Mouse (Mus musculus): ENCODE data around the gene Alg13.

Alg13 gene

GRCm38 (mm10) chrX:144317548-144318163, at the start of gene Alg13:
Gene Alg13 (plus strand): TSS chrX:144317804.
- peak; percentile 80 for DNase-seq (ENCODE audit: low read depth, low spot score)

DNA sequence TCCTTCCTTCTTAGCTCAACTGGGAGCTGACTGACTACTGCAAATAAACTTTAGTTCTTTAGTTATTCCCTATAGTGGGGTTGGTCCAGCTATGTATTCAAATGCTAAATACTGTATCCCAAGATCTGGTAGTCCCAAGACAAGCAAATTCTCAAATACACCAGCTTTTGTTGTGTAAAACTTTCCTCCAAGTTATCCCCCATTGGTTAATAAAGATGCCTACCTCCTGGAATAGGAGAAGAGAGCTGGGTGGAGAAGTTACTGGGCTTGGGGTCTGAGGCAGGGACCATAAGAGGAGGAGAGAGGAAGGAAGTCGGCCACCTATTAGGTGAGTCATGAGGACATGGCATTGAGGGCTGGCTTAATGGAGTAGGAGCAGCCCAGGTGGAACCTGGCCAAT, 49.0 kb upstream of the Alg13 start:
- no peak for DNase-seq (ENCODE audit: low read depth, low spot score)

- no peak for DNase-seq (ENCODE audit: low read depth, low spot score)
These were observed 16.1 kb upstream of the Alg13 start for GRCm38 (mm10) chrX:144301476-144301875.

DNA sequence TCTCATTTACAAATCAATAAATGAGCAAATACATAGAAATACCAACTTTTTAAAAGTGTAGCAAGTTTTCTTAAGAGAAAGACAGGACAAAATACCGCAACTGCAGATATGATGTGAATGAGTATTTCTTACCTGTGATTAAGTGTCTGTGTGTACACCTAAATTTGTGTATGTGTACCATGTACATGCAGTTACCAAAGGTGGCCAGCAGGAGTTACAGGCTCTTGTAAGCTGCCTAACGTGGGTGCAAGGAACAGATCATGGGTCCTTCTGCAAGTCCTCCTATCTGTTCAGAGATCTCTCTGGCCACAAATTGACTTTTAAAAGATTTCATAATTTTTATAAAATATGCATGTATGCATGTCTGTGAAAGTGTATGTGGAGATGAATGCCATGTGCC, 11.9 kb upstream of the Alg13 start:
- no peak for DNase-seq (ENCODE audit: low read depth, low spot score)

DNA sequence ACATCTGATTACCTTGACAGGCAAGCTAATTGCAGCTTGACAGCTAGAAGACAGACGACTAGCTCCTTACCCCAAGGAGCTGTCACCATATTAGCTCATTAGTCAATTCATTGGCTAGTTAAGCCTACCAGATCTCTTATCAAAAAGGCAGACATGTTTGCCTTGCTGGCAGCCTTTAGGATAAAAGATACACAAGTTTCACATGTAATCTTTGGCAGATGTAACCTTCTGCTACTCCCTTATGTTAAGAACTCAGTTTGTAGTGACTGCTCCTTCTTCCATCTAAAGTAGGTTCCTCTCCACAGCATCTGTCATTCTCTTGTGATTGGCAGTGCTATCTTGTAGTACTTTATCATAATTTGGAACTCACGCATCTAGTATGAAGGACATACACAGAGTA, 3.6 kb upstream of the Alg13 start:
- no peak for DNase-seq (ENCODE audit: low read depth, low spot score)

- no peak for DNase-seq (ENCODE audit: low read depth, low spot score)
These were observed 2.6 kb upstream of the Alg13 start for GRCm38 (mm10) chrX:144315028-144315427.

DNA sequence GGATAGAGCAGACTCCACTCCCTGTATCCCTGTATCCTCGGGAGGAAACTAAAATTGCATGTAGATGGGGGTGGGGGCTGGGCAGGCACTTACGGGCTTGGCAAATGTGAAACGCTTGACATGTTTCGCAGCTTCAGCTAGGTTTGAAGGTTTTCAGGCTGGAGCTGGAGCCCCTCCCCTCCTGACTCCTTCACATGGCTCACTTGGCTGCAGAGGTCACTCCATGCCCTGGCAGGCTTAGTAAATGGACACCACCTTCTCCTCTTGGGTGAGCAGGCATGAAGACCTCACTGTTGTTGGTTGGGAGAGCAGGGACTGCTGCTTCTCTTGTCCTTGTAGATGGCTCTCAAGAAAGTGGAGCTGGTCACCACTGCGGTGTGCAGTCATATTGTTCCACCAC, 1.6 kb upstream of the Alg13 start:
- DNase-seq (ENCODE audit: low read depth, low spot score), result no peak

DNA sequence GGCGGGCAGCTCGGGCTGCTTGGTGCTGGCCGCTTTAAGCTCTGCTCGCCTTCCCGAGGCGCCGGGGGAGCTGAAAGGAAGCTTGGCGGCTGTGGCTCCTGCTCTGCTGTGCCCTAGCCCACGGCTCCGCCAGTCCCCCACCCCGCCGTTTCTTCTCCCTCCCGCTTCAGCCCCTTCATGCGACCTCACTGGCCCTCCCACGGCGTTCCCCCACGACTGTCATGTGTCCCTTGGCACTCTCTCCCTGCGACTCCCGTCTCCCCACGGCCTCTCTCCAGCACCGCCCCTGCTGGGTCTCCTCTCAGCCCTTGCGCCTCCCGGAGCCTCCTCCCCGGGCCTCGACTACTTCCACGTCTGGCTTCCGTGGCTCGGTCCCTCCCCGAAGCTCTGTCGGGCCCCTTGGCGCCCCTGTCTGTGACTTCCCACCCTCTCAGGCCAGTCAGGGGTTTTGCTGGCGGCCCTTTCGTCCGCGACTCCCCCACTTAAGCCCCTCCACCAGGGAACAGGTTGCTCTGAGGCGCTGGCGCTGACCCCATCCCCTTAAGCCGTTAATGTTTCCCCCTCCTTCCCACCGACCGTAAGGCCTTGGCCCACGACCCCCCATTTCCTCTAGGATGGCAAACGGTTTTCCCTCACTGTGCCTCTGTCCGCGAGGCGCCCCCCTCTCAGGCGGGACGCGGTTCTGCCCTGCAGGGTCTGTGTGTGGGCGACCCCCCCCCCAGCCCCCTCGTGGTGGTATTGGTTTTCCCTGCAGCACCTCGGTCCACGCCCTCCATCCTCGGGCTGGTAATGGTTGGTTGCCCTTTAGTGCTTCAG, 768 bp downstream of the Alg13 start:
- peak; percentile 44 for DNase-seq (ENCODE audit: low read depth, low spot score)

GRCm38 (mm10) chrX:144319366-144319765, 1.8 kb downstream of the Alg13 start:
- DNase-seq (ENCODE audit: low read depth, low spot score), result no peak

- no peak for DNase-seq (ENCODE audit: low read depth, low spot score)
These were observed 7.8 kb downstream of the Alg13 start for GRCm38 (mm10) chrX:144325375-144325774.

DNA sequence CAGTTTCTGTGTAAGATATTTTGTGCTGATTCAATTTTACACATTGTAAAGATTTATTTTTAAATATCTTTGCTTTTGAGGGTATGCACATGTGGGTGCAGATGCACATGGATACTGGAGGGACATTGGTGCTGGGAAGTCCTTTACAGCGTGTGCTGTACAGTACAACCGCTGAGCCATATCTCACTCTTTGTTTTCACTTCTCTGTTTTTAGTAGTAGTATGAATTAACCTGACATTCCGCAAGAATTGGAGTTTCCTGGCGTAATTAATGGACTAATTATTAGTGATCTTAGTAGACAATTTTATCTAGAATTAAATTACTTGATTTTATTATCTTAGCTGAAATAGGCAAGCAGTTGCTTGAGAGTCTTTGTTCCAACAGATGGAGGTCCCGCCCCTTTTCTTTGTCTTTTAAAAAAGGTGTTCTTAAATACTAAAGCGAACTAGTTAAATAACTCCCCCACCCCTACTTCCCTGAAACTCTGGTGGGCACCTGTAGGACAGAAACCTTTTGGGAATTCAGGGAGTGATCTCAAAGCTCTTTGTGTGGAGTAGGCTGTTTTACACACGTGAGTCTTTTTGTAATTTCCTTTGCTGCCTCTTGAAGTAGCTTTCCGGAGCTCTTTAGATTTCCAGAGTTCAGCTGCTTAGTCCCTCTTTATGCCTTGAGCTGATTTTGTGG, 17.9 kb downstream of the Alg13 start:
- DNase-seq (ENCODE audit: low read depth, low spot score), result no peak

- DNase-seq (ENCODE audit: low read depth, low spot score), result no peak
These were observed 20.3 kb downstream of the Alg13 start for GRCm38 (mm10) chrX:144337938-144338337.

DNA sequence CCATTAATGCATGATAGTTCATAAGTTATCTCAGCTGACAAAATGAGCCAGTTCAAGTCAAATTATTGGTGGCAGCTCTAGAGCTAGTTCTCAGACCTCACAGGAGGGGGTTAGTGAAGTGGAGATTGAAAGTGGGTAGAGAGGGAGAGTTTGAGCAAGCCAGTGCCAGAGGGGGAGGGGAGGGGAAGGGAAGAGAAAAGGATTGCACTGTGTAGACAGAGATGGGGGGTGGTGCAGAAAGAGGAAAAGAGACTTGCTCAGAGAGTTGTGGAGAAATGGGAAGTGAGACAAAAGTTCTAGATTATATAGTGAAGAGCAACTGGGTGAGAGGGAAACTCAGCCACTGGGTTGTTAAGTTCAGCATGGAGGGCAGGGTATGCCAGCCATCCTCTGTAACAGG, 20.8 kb downstream of the Alg13 start:
- no peak for DNase-seq (ENCODE audit: low read depth, low spot score)

DNA sequence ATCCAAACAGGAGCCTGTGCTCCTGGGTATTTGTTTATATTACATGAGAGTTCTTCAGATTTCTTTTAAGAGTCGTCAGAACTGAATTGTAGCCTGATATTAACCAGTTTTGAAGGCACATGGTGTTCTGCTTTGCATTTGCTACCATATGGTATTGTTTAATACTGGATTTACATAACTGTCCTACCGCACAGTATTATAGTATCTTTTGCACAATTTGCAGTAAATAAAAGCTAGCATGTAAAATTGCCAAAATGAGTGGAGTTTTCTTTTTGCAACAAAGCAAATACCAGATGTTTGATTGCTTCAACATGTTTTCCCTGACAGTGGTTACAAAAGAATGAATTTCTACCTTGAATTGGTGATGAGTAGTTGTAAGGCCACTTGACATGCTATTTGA, 56.6 kb downstream of the Alg13 start:
- no peak for DNase-seq (ENCODE audit: low read depth, low spot score)

DNA sequence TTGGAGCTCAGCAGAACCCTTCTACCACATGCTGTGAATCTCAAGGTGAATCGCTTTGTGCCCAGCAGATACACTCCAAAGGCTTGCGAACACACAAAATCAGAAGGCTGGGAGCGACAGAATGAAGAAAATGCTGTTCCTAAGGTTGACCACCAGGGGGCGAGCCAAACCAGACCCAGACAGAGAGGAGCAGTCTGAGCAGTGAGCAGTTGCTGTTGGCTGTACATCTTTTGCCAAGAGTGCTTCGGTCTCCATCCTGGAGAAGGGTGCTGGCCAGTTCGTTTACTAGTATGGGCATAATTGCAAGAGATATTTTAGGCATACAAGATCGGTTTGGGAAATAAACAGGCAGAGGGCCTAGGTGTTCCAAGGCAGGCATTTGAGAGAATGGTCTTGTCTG, 85.9 kb downstream of the Alg13 start:
- peak; percentile 49 for DNase-seq (ENCODE audit: low read depth, low spot score)

- DNase-seq (ENCODE audit: low read depth, low spot score), result no peak
These were observed 90.4 kb downstream of the Alg13 start for GRCm38 (mm10) chrX:144408036-144408435.

GRCm38 (mm10) chrX:144420259-144420658, 102.7 kb downstream of the Alg13 start:
- no peak for DNase-seq (ENCODE audit: low read depth, low spot score)

GRCm38 (mm10) chrX:144421091-144421490, 103.5 kb downstream of the Alg13 start:
- no peak for DNase-seq (ENCODE audit: low read depth, low spot score)

DNA sequence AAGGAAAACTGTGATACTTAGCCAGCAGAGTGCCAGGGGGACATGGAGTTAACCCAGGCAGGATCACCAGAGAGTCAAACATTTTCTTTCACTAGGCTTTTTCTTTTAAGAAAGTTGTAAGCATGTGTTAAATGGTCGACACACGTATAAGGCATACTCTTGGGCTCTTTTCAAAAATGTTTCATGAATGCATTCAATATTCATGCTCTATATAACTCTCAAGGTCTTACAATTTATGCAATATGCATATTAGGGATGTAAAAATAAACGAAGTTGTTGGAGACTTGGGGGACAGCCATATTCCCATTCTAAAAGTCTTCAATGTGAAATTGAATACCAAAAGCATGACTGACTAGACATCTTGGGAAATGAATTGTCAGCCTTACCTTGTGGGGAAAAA, 106.2 kb downstream of the Alg13 start:
- no peak for DNase-seq (ENCODE audit: low read depth, low spot score)

All from CD4-positive, CD25-positive, alpha-beta regulatory T cell, adult 2 months (primary cell).